Mouse (Mus musculus) gastrocnemius, postnatal 4 days (tissue): ENCODE results near the gene Nle1. TPM values are rescaled to one million over a fixed set of nuclear protein-coding genes. Genes with fewer than 3 reads are reported as not detected.

Experiments
- DNase-seq, 2 experiments: peaks; one replicate each; pipeline ENCODE4 v3.0.0; 2021 to 2022; ENCODE audit warnings: low spot score in 2 of 2, mixed read lengths in 2 of 2
- total RNA-seq, 2 experiments: library from RNA; stranded (reverse); gene quantifications; 2 replicates each; pipeline ENCODE4 v1.2.3; 2021

The Nle1 gene
- total RNA-seq, 2 experiments from 2014 or later: 22.3 to 27.4 TPM

- DNase-seq: peak; percentile 21 to 34
Measured at GRCm38 (mm10) chr11:82870173-82871030, 37.8 kb downstream of the Nle1 start.

DNA sequence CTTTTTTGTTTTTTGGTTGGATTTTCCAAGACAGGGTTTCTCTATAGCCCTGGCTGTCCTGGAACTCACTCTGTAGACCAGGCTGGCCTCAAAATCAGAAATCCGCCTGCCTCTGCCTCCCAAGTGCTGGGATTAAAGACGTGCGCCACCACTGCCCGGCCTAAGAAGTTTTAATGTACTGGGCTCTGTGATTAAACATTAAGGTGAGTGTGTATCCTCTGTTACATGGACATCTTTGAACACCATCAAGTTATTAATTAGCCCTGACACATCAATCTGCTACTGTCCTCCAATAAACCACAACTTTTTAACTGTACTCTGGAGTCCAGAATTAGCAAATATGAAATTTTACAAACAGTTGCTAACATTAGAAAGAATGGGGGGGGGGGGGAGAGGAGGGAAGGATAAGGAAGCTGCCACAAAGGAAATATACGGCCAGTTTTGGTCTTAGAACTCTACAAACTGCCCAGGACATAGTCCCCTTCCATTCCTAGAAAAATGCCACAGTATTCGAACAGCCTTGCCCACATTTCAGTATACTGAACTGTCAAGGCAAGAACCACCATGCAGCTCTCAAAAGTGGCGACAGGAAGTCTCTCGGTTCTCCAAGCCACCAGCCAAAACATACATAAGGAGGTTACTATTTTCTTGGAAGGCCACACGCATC, 38.6 kb downstream of the Nle1 start:
- no peak for DNase-seq

- DNase-seq: no peak
Measured at GRCm38 (mm10) chr11:82867956-82868355, 40.3 kb downstream of the Nle1 start.

DNA sequence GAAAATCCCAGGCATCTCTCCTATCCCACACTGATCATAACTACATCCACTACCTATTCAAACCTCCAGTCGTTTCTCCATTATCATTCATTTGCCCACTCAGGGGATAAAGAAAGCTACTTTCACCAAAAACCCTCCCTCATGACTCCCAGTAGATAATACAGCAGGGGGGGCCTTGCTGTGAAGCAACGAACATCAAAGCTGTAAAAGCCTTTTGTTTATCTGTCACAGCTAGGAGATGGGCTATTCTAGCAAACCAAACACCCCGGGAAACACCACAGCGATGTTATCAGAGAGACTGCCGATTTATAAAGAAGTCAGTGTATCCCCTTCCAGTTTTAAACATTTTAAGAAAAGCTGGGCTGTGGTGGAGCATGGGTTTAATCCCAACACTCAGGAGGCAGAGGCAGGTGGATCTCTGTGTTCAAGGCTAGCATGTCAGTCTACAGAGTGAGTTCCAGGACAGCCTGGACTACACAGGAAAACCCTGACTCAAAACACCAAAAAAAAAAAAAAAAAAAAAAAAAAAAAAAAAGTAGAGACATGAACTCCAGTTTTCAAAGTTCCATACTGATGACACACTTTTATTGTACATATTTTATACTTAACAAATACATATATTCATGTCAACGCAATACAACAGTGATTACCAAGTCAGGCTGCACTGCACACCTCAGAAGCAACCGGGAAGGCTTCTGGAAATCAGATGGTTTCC, 41.2 kb downstream of the Nle1 start:
- DNase-seq: no peak

- DNase-seq: no peak
Measured at GRCm38 (mm10) chr11:82865957-82866356, 42.3 kb downstream of the Nle1 start.

DNA sequence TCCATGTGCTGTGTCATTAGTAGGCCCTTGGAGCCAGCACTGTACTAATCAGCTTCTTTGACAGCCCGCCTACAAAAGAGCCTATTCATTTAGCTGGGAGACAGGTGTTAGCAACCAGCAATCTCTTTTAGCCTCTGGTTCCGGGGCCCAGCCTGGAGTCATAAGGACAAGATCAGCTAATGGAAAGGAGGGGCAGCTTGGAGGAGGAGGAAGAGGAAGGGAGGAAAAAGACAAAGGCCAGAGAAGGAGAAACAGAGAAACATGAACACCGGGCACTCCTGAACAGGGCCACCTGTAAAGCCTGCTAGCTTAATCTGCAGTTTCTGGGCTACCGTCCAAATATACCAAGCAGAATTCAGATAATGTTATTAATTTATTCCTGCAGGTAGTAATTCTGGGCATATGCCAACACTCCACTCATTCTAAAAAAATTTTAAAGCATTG, 44.7 kb downstream of the Nle1 start:
- no peak for DNase-seq

DNA sequence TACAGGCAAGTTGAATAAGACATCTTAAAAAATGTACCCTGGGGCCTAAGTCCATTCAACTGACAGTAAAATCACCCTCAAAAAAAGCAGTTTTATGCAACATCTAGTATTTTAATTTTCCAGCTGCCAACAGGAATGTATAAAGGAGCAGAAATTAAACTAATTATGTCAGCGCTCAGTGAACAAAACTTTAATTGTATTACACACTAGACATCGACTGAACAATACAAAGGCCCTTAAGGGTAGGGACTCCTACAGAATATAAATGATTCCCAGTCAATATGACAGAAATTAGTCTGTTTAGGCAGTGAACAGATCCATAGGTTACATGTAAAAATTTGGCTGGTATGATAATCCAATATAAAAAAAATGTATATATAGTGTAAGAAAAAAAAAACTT, 45.2 kb downstream of the Nle1 start:
- no peak for DNase-seq

DNA sequence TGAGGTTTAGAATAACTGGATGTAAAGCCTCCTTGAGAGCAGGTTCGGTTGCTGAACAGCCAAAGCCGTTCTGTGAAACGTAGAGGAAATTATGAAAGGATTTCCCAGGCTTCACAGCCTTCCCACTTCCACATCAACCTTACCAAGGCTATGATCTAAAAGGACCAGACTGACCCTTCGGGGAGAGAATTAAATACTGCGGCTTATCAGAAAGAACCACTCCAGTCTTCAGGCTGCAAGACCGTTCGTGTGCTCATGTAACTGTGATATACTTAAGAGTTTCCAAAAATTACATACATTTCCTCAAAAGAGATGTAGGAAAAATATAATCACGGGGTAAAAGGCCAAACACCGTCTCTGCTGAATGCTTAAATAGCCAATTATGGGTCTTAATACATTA, 45.6 kb downstream of the Nle1 start:
- no peak for DNase-seq

GRCm38 (mm10) chr11:82861558-82861957, 46.7 kb downstream of the Nle1 start:
- no peak for DNase-seq

DNA sequence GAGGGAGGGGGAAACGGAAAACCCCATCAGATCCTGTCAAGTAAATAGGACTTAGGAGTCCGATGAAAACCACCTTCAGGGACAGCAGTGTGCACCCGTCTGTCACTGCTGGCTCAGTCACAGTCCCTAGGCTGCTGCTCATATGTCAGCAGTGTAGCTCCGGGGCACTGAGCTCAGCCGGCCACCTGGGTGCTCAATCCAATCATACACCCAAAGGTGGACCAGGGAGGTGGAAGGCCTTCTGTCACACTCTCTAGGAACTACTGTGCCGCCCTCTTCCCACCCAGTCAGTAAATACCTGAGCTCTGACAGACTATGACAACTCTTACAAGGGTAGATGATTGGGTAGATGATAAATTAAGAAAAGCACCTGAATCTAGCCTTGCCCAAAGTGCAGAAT, 47.5 kb downstream of the Nle1 start:
- no peak for DNase-seq

- no peak for DNase-seq
Measured at GRCm38 (mm10) chr11:82857307-82857848, 50.8 kb downstream of the Nle1 start.

GRCm38 (mm10) chr11:82856032-82856431, 52.2 kb downstream of the Nle1 start:
- DNase-seq: no peak

GRCm38 (mm10) chr11:82855327-82855973, 52.8 kb downstream of the Nle1 start:
- no peak for DNase-seq

DNA sequence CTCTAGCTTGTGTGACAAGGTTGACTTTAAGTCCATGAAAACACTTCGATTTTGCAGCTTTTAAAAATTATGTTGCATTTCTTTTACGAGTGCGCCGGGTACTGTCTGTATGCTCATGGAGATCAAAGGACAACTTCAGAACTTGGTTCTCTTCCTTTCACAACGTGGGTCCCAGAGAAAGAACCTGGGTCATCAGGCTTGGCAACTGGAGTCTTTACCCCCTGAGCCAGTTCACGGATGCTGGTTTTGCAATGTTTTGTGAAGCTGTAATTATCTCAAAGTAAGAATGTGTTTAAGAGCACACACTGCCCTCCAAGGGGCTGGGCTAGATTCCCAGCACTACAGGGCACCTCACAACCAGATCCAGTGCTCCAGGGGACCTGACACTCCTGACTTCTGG, 54.1 kb downstream of the Nle1 start:
- DNase-seq: no peak

- no peak for DNase-seq
Measured at GRCm38 (mm10) chr11:82852958-82853357, 55.3 kb downstream of the Nle1 start.

DNA sequence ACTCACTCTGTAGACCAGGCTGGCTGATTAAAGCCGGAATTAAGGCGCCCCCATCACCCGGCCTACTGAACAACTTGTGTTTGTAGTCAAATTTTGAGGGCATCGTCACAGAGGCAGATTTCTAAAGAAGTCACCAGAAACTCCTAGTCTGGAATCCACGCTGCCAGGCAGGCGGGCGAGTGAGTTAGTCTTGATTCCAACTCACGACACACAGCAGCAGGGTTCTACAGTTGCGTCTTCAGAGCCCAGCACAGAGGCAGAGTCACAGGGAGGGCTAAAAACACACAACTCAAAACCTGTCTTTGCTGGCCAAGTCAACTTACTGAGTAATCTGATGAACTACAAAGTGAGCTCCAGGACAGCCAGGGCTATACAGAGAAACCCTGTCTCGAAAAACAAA, 55.7 kb downstream of the Nle1 start:
- DNase-seq: no peak

GRCm38 (mm10) chr11:82852115-82852514, 56.1 kb downstream of the Nle1 start:
- DNase-seq: no peak
